Mouse (Mus musculus) hindbrain, postnatal 0 days (tissue): ENCODE data around the gene Pld3. TPM values are rescaled to one million over a fixed set of nuclear protein-coding genes. Genes with fewer than 3 reads are reported as not detected.

Experiments
- ATAC-seq: fragments of 200-750 bp; cut with Nextera tagmentation; 2 replicates; pipeline ENCODE4 v1.8.0; 2017; ENCODE audit warnings: mild to moderate bottlenecking, moderate TSS enrichment, moderate library complexity
- DNase-seq: peaks from one replicate; pipeline ENCODE4 v3.0.0-alpha.2; 2015; ENCODE audit warnings: low spot score
- H3K27ac ChIP-seq: fragments of 300-500 bp; sonication (generic); 2 replicates; pipeline ENCODE4 v1.5.1; 2014; ENCODE audit warnings: mild to moderate bottlenecking
- H3K27me3 ChIP-seq: fragments of 300-500 bp; sonication (generic); 2 replicates; pipeline ENCODE4 v1.6.1; 2014; ENCODE audit warnings: low read length, mixed read lengths; ENCODE audit not compliant: insufficient read depth
- H3K36me3 ChIP-seq: fragments of 300-500 bp; sonication (generic); 2 replicates; pipeline ENCODE4 v1.6.1; 2014; ENCODE audit warnings: low read length, mixed read lengths; ENCODE audit not compliant: insufficient read depth
- H3K4me1 ChIP-seq: fragments of 300-500 bp; sonication (generic); 2 replicates; pipeline ENCODE4 v1.6.1; 2014; ENCODE audit warnings: antibody characterized with exemption, low read length, mixed read lengths; ENCODE audit not compliant: insufficient read depth
- H3K4me2 ChIP-seq: fragments of 300-500 bp; sonication (generic); 2 replicates; pipeline ENCODE4 v1.6.1; 2014; ENCODE audit warnings: low read depth, mild to moderate bottlenecking, low read length, moderate library complexity, mixed read lengths
- H3K4me3 ChIP-seq: fragments of 300-500 bp; sonication (generic); 2 replicates; pipeline ENCODE4 v1.5.1; 2014; ENCODE audit warnings: low read length
- H3K9ac ChIP-seq: fragments of 300-500 bp; sonication (generic); replicated peaks from 2 replicates; pipeline ENCODE4 v1.6.1; 2014; ENCODE audit warnings: mild to moderate bottlenecking, low read length, moderate library complexity, mixed read lengths
- H3K9me3 ChIP-seq: fragments of 300-500 bp; sonication (generic); 2 replicates; pipeline ENCODE4 v1.6.1; 2016; ENCODE audit warnings: low read length, mixed read lengths
- CTCF ChIP-seq: IDR thresholded peaks from 2 replicates; pipeline ENCODE4 v1.5.1; 2016; ENCODE audit warnings: antibody characterized with exemption, control low read depth, low read depth
- WGBS: fragments of 180-500 bp; shearing (Covaris S2); extraction: QIAGEN DNeasy Blood & Tissue Kit; methylation state at CpG from one replicate; pipeline ENCODE4 v1.1.7; 2014; 5-methylcytosine and 5-hydroxymethylcytosine counted together
- polyA plus RNA-seq: library from polyadenylated mRNA; unstranded; fragments of >200 nt; fragmentation: Nextera tagmentation; extraction: Ambion mirVana; gene quantifications from 2 replicates; pipeline ENCODE4 v1.2.1, GENCODE M21; 2015
- total RNA-seq: library from RNA; depleted of rRNA; stranded (reverse); fragments of >200 nt; gene quantifications from 2 replicates; pipeline ENCODE4 v1.2.3, GENCODE M21; 2014

Gene Pld3
- total and polyA plus RNA-seq, 2 experiments from 2014 or later = 287 to 307 TPM

DNA sequence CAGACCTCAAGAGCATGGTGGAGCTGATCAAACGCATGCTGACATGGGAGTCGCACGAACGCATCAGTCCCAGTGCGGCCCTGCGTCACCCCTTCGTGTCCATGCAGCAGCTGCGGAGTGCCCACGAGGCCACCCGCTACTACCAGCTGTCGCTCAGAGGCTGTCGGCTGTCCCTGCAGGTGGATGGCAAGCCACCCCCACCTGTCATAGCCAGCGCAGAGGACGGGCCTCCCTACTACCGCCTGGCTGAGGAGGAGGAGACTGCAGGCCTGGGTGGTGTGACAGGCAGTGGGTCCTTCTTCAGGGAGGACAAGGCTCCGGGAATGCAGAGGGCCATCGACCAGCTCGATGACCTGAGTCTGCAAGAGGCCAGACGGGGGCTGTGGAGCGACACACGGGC lies 23.9 kb downstream of the Pld3 start:
- 72% methylated on average over 21 of the region's 21 CpGs for WGBS
- no peak for ATAC-seq

DNA sequence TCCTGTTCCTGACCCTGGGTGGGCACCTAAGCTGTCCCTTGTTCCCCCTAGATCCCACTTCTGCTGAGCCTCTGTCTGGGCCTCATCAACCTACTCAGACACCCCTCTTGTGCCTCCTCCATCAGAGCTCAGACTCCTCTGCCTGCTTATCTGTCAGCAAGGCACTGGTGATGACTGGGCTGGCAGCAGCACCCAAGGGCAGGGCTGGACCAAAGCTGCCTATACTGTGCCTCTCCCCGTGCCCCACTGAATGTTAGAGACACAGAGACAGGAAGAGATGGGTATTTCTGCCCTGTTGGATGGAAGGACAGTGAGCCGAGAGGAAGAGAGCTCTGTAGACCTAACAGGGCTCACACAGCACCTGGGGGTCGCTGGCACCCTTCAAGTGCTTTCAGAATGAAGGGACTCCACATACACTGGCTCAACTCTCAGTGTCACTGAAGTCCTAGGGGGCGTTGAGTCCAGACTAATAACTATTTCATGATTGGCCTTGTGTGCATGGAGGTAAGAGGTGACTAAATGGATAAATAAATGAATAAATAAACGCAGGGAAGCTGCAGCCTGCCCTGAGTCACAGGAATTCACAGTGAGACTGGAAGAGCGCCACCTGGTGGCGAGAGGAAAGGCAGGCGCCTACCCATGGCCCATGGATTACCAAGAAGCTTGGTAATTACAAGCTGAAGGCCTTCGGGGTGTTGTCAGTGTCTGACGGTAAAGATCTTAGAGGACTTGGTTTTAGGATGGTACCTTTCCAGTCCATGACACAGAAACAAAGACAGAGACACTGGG lies 26.8 kb downstream of the Pld3 start:
- DNase-seq (peak; percentile 94), ATAC-seq (peak; percentile 82)
- Histone ChIP-seq H3K4me3 (no peak overlapping the region), H3K27ac (no peak overlapping the region), H3K9ac (no peak overlapping the region), H3K36me3 (peaks cover 9% of the 10 kb centered on the region), H3K27me3 (no peaks in the 10 kb centered on the region), H3K4me1 (no peaks in the 10 kb centered on the region), H3K9me3 (no peaks in the 10 kb centered on the region), H3K4me2 (no peak overlapping the region)
- peak; percentile 98 for TF ChIP-seq CTCF
- WGBS = 21% methylated on average over 10 of the region's 10 CpGs

More for the DNA sequence above, 23.9 kb downstream of the Pld3 start:
- Histone ChIP-seq H3K9ac (no peak overlapping the region), H3K27ac (no peak overlapping the region), H3K36me3 (peaks cover 23% of the 10 kb centered on the region), H3K4me2 (no peak overlapping the region), H3K4me3 (no peak overlapping the region), H3K27me3 (no peaks in the 10 kb centered on the region), H3K4me1 (no peaks in the 10 kb centered on the region), H3K9me3 (no peaks in the 10 kb centered on the region)
- no peak for DNase-seq
- peak; percentile 23; the same call in 1 of the 2 replicates for TF ChIP-seq CTCF

DNA sequence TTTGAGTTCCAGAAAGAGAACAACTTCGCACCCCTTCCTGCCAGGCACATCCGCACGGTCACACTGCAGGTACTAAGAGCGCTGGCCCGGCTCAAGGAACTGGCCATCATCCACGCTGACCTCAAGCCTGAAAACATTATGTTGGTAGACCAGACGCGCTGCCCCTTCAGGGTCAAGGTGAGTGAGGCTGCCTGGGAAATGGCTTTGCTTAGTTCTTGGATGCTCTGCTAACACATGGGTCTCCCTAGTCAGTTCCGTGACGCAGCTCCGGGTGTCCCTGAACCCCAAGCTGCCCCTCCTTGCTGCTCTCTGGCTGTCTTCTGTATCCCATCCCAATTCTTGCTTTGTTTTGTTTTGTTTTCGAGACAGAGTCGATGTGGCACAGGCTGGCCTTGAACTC lies 29.2 kb downstream of the Pld3 start:
- no peak overlapping the region for H3K4me2 ChIP-seq
- 94% methylated on average over 13 of the region's 13 CpGs for WGBS
- H3K9me3 ChIP-seq = no peaks in the 10 kb centered on the region
- H3K27me3 ChIP-seq = no peaks in the 10 kb centered on the region
- ATAC-seq (no peak), DNase-seq (no peak)
- no peak overlapping the region for H3K27ac ChIP-seq
- no peak for TF ChIP-seq CTCF
- no peak overlapping the region for H3K4me3 ChIP-seq
- no peaks in the 10 kb centered on the region for H3K36me3 ChIP-seq
- no peaks in the 10 kb centered on the region for H3K4me1 ChIP-seq
- no peak overlapping the region for H3K9ac ChIP-seq

DNA sequence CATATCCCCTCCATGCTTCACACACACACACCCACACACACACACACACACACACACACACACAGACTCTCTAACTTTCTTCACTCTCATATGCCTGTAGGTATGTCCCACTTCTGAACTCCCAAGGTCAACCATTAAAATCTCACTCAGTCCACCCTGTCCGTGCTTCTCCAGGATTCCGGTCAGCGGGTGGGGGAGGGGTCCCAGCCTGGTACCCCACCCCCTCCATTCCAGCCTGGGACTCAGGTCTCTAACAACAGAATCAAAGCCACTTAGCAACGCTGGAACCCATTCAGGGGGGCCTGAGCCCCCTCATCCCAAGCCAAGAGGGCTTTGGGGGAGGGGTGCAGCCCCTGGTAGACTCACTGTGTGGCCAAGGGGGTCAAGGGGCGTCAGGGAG lies 30.1 kb downstream of the Pld3 start, which contains the start of gene Hipk4:
Hipk4 (plus strand) TSS at position 301 of the 400 bp plus-strand sequence.
- H3K4me1 ChIP-seq = no peaks in the 10 kb centered on the region
- no peak within 1 kb of the TSS for H3K27ac ChIP-seq
- no peaks in the 10 kb centered on the region for H3K36me3 ChIP-seq
- no peak for ATAC-seq
- H3K9ac ChIP-seq = no peak within 1 kb of the TSS
- H3K4me2 ChIP-seq = no peak within 1 kb of the TSS
- no peak for TF ChIP-seq CTCF
- DNase-seq = no peak
- no peaks in the 10 kb centered on the region for H3K27me3 ChIP-seq
- 60% methylated on average over 5 of the region's 5 CpGs for WGBS
- no peak within 1 kb of the TSS for H3K4me3 ChIP-seq
- H3K9me3 ChIP-seq = no peaks in the 10 kb centered on the region

DNA sequence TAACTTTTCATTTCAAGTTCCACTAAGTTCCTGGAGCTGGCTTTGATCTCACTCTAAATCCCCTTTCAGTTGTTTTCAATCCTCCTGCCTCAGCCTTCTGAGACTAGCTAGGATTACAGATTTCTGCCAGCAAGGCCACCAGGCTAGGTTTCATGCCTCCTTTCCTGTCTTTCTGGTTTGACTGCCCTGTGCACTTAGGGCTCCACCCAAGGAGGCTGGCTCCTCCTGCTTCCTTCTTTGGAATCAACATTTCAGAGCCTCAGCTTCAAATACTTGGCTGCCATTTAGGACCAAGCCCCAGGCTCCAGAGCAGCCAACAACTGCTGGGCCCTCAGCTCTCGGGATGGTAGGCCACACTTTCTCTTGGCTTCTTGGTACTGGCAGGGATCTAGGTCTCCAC lies 32.4 kb downstream of the Pld3 start:
- DNase-seq = no peak
- no peaks in the 10 kb centered on the region for H3K36me3 ChIP-seq
- H3K4me2 ChIP-seq = no peak overlapping the region
- 83% methylated on average over 1 of the region's 1 CpGs for WGBS
- no peaks in the 10 kb centered on the region for H3K27me3 ChIP-seq
- no peak overlapping the region for H3K4me3 ChIP-seq
- no peak for ATAC-seq
- no peaks in the 10 kb centered on the region for H3K9me3 ChIP-seq
- no peak overlapping the region for H3K9ac ChIP-seq
- TF ChIP-seq CTCF = no peak
- H3K4me1 ChIP-seq = no peaks in the 10 kb centered on the region
- no peak overlapping the region for H3K27ac ChIP-seq

DNA sequence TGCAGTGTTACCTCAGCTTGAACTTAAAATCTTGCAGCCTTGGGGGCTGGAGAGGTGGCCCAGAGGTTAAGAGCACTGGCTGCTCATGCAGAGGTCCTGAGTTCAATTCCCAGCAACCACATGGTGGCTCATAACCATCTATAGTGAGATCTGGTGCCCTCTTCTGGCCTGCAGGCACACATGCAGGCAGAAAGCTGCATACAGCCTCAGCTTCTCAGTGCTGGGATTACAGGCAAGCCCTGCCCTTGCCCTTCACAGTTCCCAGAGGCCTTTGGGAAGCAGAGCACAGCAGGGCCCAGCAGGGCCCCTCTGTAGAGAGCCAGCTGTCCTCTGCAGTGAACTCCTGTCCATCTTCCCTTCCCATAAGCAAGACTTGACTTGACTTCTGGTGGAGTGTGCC lies 32.9 kb downstream of the Pld3 start:
- Histone ChIP-seq H3K36me3 (no peaks in the 10 kb centered on the region), H3K4me2 (no peak overlapping the region), H3K4me1 (no peaks in the 10 kb centered on the region), H3K9ac (no peak overlapping the region), H3K27ac (no peak overlapping the region), H3K9me3 (no peaks in the 10 kb centered on the region), H3K27me3 (no peaks in the 10 kb centered on the region), H3K4me3 (no peak overlapping the region)
- ATAC-seq = no peak
- TF ChIP-seq CTCF = peak; percentile 2; the same call in 1 of the 2 replicates
- no peak for DNase-seq

DNA sequence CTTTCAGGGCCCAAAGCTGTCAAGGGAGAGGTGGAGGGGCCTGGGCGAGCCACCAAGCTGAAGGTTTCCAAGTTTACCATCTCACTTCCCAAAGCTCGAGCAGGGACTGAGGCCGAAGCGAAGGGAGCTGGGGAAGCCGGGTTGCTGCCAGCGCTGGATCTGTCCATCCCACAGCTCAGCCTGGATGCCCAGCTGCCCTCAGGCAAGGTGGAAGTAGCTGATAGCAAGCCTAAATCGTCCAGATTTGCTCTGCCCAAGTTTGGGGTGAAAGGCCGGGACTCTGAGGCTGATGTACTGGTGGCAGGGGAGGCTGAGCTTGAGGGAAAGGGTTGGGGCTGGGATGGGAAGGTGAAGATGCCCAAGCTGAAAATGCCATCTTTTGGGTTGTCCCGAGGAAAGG lies 34.7 kb downstream of the Pld3 start:
- Histone ChIP-seq H3K36me3 (no peaks in the 10 kb centered on the region), H3K9ac (no peak overlapping the region), H3K4me2 (no peak overlapping the region), H3K27me3 (no peaks in the 10 kb centered on the region), H3K4me3 (no peak overlapping the region), H3K4me1 (no peaks in the 10 kb centered on the region), H3K9me3 (no peaks in the 10 kb centered on the region), H3K27ac (no peak overlapping the region)
- ATAC-seq = no peak
- DNase-seq = no peak
- 85% methylated on average over 9 of the region's 9 CpGs for WGBS
- no peak for TF ChIP-seq CTCF
